Mouse (Mus musculus) C2C12 (cell line): Measurements from ENCODE around the gene Hdac8. TPM values are rescaled to one million over a fixed set of nuclear protein-coding genes. Genes with fewer than 3 reads are reported as not detected.

ENCODE experiments used
- H3K27me3 ChIP-seq: one replicate; pipeline ENCODE4 v1.6.1; 2011; ENCODE audit not compliant: control insufficient read depth, insufficient read depth, insufficient read length
- H3K36me3 ChIP-seq: one replicate; pipeline ENCODE4 v1.6.1; 2011; ENCODE audit not compliant: control insufficient read depth, insufficient read depth
- H3K4me3 ChIP-seq: one replicate; pipeline ENCODE4 v1.5.1; 2011; ENCODE audit warnings: mild to moderate bottlenecking, control low read depth; ENCODE audit not compliant: poor library complexity, insufficient read depth, severe bottlenecking
- H3K79me2 ChIP-seq: one replicate; pipeline ENCODE4 v1.6.1; 2011; ENCODE audit not compliant: control insufficient read depth, insufficient read depth
- H3K79me3 ChIP-seq: one replicate; pipeline ENCODE4 v1.6.1; 2011; ENCODE audit warnings: low read depth, control low read depth
- H3ac ChIP-seq: one replicate; pipeline ENCODE3; 2011; ENCODE audit warnings: low read depth; ENCODE audit not compliant: control insufficient read depth, insufficient read length
- CEBPB ChIP-seq: IDR thresholded peaks from one replicate; pipeline ENCODE4 v1.6.1; 2011; ENCODE audit warnings: low read depth, mild to moderate bottlenecking, control low read depth, moderate library complexity
- CTCF ChIP-seq: IDR thresholded peaks from one replicate; pipeline ENCODE4 v1.5.1; 2011; ENCODE audit not compliant: control insufficient read depth, insufficient read depth, insufficient read length
- FOSL1 ChIP-seq: IDR thresholded peaks from one replicate; pipeline ENCODE4 v1.8.0; 2011; ENCODE audit warnings: mild to moderate bottlenecking, low read length; ENCODE audit not compliant: poor library complexity, insufficient read depth, severe bottlenecking
- MAX ChIP-seq: IDR thresholded peaks from one replicate; pipeline ENCODE4 v1.6.1; 2011; ENCODE audit warnings: mild to moderate bottlenecking, control low read depth
- MYOD1 ChIP-seq: IDR thresholded peaks from one replicate; pipeline ENCODE4 v1.6.1; 2011; ENCODE audit warnings: low read depth; ENCODE audit not compliant: control insufficient read depth, insufficient read length
- MYOG ChIP-seq: IDR thresholded peaks from one replicate; pipeline ENCODE4 v1.6.1; 2011; ENCODE audit not compliant: control insufficient read depth, insufficient read length; ENCODE audit errors: extremely low read depth
- USF1 ChIP-seq: IDR thresholded peaks from one replicate; pipeline ENCODE4 v1.6.1; 2011; ENCODE audit warnings: low read depth, mild to moderate bottlenecking, control low read depth, moderate library complexity
- polyA plus RNA-seq: library from polyadenylated mRNA; unstranded; fragments of >200 nt; fragmentation: generic; extraction: Trizol; gene quantifications from one replicate; pipeline ENCODE4 v1.2.1, GENCODE M21; 2012; ENCODE audit warnings: missing spikeins

Gene Hdac8
- polyA plus RNA-seq, 1 experiment: 4.3 TPM

- Histone ChIP-seq H3K79me2 (no peaks in the 10 kb centered on the region), H3K36me3 (no peaks in the 10 kb centered on the region)
- TF ChIP-seq USF1 (no peak), MAX (no peak), MYOG (no peak), CEBPB (no peak), CTCF (no peak)
These were observed 185.9 kb downstream of the Hdac8 start for GRCm38 (mm10) chrX:102319252-102319651.

GRCm38 (mm10) chrX:102318782-102319181, 186.4 kb downstream of the Hdac8 start:
- Histone ChIP-seq H3K79me3 (no peaks in the 10 kb centered on the region), H3K36me3 (no peaks in the 10 kb centered on the region), H3ac (no peak overlapping the region), H3K27me3 (no peaks in the 10 kb centered on the region), H3K4me3 (no peak overlapping the region), H3K79me2 (no peaks in the 10 kb centered on the region)
- no peak for TF ChIP-seq CEBPB
- TF ChIP-seq CTCF: no peak
- TF ChIP-seq USF1: no peak
- TF ChIP-seq MYOG: no peak
- TF ChIP-seq MYOD1: no peak
- TF ChIP-seq FOSL1: no peak
- no peak for TF ChIP-seq MAX

More at GRCm38 (mm10) chrX:102319252-102319651, 185.9 kb downstream of the Hdac8 start:
- Histone ChIP-seq H3ac (no peak overlapping the region), H3K27me3 (no peaks in the 10 kb centered on the region), H3K79me3 (no peaks in the 10 kb centered on the region), H3K4me3 (no peak overlapping the region)

GRCm38 (mm10) chrX:102311119-102311518, 194.0 kb downstream of the Hdac8 start:
- Histone ChIP-seq H3K79me2 (no peaks in the 10 kb centered on the region), H3K4me3 (no peak overlapping the region), H3ac (no peak overlapping the region), H3K36me3 (no peaks in the 10 kb centered on the region), H3K79me3 (no peaks in the 10 kb centered on the region), H3K27me3 (no peaks in the 10 kb centered on the region)
- TF ChIP-seq USF1 (no peak), MYOD1 (no peak), CEBPB (no peak), MYOG (no peak), FOSL1 (no peak), MAX (no peak), CTCF (no peak)

- Histone ChIP-seq H3K4me3 (no peak overlapping the region), H3K36me3 (no peaks in the 10 kb centered on the region), H3ac (no peak overlapping the region), H3K27me3 (no peaks in the 10 kb centered on the region), H3K79me2 (no peaks in the 10 kb centered on the region), H3K79me3 (no peaks in the 10 kb centered on the region)
- TF ChIP-seq CEBPB: no peak
- no peak for TF ChIP-seq FOSL1
- no peak for TF ChIP-seq CTCF
- no peak for TF ChIP-seq MYOD1
- TF ChIP-seq MAX: no peak
- no peak for TF ChIP-seq MYOG
- TF ChIP-seq USF1: no peak
These were observed 197.6 kb downstream of the Hdac8 start for GRCm38 (mm10) chrX:102307511-102307910.

- H3K27me3 ChIP-seq: no peaks in the 10 kb centered on the region
- H3K4me3 ChIP-seq: no peak overlapping the region
- TF ChIP-seq FOSL1 (no peak), MYOG (no peak), CEBPB (no peak), MYOD1 (no peak), CTCF (no peak), MAX (no peak), USF1 (no peak)
- no peaks in the 10 kb centered on the region for H3K79me2 ChIP-seq
- no peak overlapping the region for H3ac ChIP-seq
- H3K79me3 ChIP-seq: no peaks in the 10 kb centered on the region
- H3K36me3 ChIP-seq: no peaks in the 10 kb centered on the region
These were observed 199.4 kb downstream of the Hdac8 start for GRCm38 (mm10) chrX:102305806-102306205.

DNA sequence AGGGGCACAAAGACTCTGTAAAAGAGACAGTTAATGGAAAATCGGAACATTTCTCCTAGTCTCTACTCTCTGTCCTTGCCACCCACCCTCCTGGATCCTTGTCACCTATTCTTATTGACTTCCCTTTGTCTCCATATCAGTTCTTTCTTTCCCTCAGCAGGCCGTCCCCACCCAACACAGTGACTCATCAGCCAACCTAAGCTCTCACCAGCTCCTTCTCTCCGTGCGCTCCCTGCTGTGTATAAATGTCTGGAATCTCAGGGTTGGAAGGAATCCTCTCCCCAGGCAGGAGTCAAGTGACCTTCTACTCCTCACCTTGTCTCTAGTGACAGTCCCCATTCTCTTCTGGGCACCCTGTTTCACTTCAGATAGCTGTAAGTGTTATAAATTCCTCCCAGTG, 200.2 kb downstream of the Hdac8 start:
- H3K27me3 ChIP-seq: no peaks in the 10 kb centered on the region
- TF ChIP-seq MYOG (no peak), MAX (no peak), MYOD1 (no peak), CTCF (no peak), USF1 (no peak), CEBPB (no peak), FOSL1 (no peak)

More for the DNA sequence above, 200.2 kb downstream of the Hdac8 start:
- no peak overlapping the region for H3ac ChIP-seq
- H3K79me2 ChIP-seq: no peaks in the 10 kb centered on the region
- H3K36me3 ChIP-seq: no peaks in the 10 kb centered on the region
- H3K79me3 ChIP-seq: no peaks in the 10 kb centered on the region
- H3K4me3 ChIP-seq: no peak overlapping the region
